Mouse (Mus musculus) 3T3-L1 (cell line): ENCODE measurements around the gene Ngef.
A peak's percentile ranks its signal among the peaks of the same experiment; 100 is the strongest.

Source experiments
- DNase-seq: peaks from one replicate; pipeline ENCODE4 v3.0.0-alpha.2; 2015; ENCODE audit warnings: low read depth, low spot score

Gene Ngef

DNA sequence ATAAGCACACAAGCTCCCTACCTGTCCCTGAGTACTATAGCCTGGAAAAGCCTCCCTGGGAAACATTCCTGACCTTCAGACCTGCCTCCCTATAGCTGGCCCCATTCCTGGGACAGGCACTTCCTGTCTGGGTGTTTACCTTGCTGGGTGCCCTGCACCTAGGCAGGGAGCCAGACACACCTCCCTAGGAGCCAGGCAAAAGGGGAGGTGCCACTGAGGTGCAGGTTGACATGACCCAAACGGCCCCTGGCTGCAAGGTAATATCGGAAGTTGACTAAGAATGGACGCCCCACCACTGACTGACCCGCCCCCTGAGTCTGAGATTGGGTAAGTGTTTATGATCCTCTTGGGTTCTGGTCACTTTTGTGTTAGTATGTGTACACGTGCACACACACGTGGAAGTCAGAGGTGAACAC is at the start of gene Ngef:
Gene Ngef (minus strand): TSS at position 71 of the 416 bp plus-strand sequence.
- no peak for DNase-seq

DNA sequence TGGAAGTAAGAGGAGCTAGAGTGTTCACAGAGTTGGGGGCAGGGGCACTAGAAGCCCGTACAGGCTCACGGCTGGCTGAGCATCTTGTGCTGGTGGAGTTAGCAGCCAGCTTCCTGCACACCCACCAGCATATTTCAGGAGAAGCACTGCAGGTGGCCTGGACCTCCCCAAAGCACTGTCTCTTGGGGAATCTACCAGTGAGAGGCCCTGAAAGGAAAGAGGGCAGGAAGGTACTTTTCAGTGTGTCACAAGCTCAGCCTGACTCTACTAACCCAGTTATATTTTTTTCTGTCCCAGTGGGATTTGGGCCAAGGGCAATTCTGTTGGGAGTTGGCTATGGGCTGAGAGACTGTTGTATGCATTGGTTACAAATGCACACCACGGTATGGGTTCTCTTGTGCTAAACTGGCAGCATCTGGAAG is 48.2 kb upstream of the Ngef start:
- DNase-seq: peak; percentile 46

DNA sequence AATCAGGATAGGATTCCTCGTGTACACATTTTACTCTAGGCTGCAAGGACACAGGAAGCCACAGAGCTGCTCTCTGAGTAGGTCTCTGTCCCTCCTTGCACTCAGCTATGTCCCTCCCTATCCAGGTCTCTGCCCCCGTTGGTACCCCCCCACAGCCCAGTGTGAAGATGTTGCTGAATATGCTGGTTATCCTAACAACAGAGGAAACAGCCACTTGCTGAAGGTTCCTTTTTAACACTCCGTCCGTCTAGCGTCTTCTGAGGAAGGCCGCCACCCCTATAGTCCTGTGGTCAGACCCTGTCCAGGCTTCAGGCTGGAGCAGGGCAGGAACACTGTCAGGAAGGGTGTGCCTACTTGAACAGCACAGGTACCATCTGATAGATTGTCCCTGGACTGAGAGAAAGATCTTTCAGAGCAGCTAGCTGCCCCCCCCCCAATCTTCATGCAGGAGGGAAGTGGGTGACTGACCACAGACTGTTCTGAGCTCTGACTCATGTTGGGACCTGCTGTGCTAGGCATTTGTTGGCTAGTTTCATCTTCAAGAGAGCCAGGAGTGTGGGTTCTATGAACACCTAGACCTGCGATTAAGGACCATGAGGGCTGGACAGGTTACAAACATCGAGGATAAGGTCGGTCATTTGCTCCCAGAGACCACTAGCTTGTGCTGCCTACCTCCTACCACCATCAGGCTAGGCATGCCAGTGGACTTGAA is 47.6 kb upstream of the Ngef start:
- peak; percentile 51 for DNase-seq

DNA sequence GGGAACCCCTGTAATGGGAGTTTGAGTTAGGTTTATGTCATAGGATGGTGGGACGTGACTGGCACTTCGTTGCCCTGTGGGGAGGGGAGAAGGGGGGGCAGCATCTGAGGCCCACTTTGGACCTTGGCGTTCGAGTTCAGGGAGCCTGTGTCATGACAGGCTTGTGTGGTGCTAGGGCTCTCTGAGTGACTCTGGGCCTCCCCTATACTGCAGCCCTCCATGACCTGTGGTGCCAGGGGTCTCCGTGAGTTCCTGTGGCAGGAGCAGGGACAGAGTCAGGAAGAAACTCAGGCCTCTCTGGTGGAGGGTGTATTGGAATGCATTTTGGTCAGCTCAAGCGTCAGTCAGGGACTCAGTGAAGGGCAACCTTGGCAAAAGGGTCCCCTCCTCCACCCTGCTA is 47.0 kb upstream of the Ngef start:
- DNase-seq: no peak

DNA sequence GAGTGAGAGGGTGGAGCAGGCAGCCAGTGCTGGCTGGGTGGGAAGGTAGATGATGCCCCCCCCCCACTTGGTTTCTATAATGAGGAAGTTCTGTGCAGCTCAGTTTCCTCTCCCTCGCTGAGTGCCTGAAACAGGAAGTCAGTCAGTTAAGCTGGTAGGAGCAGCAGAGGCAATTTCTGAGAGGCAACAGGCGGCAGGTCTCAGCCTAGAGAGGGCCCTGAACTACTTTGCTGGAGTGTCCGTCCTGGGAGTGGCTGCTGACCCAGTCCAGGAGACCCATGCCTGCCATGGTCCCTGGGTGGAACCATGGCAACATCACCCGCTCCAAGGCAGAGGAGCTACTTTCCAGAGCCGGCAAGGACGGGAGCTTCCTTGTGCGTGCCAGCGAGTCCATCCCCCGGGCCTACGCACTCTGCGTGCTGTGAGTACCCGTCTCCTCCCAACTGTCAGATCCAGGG is 46.6 kb upstream of the Ngef start, which contains the start of gene Inpp5d:
Gene Inpp5d (plus strand): TSS at position 102 of the 458 bp plus-strand sequence.
- no peak for DNase-seq

DNA sequence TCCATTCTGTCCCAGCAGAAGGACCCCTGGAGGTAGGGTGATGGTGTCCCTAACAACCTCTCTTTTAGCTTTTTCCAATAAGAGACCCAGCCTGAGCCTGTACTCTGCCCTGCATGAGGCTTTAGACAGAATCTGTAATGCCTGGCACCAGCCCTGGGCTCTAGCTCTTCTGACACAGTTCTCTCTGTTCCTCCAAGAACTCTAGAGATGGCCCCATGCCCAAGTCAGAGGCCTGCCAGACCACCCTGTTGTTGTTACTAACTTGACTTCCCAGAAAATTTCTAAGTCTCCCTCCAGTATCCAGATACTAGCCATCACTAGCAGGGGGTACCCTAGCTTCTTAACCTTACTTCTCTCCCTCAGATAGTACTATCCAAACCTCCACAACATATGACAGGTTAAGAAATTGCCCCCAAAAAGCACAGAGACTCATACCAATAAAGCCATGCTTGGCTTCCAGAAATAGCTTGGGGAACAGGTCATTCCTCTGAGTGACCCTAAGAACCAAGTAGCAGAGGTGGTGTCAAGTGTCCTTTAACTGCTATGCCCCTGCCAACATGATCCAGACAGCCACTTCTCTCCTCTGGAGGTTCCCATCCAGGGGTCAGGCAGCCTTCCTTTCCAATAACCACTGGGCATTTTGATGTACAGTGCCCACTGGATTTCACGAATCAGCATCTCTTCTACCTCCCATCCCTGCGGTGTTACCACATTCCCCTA is 41.1 kb upstream of the Ngef start:
- no peak for DNase-seq

DNA sequence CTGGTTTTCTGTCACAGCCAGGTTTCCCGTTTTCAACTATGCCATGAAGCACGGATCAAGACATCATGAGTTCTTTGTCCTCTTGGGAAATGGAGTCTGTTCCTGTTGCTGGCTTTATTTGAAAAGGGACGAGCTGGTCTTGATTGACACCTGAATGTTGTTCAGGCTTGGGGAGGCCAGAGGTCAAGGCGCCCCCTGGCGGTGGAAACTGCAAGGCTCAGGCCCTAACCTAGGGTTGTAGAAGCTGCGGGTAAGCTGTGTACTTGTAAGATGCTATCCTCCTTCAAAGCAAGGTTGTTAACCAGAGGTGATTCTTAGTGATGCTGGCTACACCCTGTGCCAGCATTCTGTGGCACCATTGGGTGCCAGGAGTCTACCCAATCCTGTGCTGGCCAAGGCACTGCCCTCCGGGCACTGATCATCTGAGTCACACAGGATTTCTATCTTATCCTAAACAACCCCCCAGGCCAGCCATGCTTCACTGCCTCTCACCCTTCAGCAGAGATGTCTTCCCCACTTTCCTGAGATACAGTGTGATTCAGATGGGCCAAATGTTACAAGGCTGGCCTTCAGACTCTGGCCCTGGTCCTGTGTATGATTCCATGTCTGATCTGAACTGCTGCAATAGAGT is 34.9 kb upstream of the Ngef start:
- peak; percentile 58 for DNase-seq

DNA sequence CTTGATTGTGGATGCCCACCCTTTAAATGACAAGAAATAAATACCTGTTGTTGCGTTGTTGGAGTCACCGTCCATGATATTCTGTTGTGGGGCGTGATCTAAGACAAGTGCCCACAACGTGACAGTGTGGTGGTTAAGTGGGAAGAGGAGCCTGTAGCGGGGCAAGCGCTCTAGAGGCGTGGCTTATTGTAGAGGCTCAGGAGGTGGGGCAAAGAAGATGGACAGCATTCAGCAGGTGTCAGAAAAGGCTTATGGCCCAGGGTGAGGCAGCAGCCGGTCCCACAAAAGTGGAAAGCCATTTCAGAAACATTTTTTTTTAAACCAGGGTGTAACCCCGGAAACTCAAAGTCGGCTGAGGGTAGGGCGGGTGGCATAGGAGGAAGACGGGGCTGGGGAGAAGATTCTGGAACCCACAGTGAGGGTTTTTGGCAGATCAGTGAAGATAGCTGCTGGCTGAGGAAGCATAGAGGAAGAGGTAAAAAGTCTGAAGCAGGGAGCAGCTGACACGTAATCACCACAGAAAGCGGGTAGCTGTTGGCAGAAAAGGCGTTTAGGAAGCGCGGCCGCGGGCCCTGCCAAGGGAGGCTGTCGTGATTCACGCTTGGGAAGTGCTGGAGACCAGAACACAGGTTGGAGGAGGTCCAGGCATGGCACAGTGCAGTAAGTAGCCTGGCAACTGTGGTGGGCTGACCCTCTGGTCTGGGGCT is 33.9 kb upstream of the Ngef start:
- no peak for DNase-seq

DNA sequence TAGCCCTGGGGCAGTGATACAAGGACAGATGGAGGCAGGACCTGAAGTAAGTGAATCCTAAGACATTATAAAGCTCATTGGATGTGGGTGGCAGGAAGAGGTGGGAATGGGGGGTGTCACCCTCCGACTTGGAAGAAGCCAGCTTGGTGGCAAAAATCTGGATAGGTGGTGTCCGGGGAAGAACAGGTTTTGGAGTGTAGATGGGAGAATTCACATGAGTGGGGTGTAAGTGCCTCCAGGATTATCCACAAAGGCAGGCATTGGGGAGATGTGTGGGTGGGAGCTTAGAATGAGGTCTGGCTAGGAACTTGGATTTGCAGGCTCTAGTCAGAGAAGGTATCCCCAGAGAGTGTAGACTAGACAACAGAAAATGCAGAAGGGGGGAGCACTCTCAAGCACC is 31.6 kb upstream of the Ngef start:
- no peak for DNase-seq

DNA sequence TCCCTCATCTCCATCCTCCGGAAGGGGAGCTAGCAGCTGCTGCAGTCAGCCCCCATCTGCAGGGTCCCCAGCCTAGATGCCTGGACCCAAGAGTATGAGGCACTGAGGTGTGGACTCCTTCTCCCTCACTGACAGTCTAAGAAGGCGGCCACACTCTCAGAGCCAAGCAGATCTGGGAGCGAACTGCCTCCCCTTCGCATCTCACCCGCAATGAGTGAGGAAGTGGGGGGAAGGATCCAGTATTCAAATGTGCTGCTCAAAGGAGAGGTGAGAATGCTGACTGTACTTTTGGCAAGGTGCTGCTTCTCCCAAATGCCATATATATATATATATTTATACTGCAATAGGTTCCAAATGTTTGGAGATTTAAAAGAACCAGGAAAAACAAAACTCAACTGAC is 29.7 kb upstream of the Ngef start:
- no peak for DNase-seq

DNA sequence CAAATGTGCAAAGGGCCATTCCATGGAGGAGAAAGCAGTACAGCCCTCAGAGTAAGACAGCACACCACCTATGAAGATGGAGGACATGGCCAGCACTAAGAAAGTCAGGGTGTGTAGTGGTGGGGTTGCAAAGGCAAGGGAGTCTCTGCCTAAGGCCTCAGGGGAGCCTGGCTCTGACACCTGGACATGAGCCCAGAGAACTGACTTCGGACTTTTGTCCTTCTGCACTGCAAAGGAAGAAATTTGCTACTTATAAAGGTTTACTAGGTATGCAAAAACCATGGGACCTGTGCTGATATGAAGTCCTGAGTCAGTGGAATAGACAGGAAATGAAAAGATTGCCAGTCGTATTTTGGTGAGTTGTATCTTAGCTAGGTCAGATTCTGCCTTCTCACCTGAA is 28.1 kb upstream of the Ngef start:
- DNase-seq: no peak

DNA sequence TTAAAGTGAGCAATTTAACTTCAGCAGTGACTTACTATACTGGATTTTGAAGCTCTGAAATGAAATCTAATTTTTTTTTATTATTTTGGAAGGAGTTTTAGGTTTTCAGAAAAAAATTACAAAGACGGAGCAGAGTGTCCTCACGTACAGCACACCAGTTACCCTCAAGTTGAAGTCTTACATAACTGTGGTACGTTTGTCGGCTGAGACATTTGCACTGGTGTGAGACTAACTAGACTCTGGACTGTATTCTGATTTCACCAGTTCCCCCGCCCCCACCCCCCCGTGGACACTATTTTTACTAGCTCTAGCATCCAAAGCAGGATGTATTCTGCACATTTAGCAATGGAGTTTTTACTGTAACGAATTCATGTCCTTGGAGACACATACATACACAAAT is 26.9 kb upstream of the Ngef start:
- DNase-seq: no peak

DNA sequence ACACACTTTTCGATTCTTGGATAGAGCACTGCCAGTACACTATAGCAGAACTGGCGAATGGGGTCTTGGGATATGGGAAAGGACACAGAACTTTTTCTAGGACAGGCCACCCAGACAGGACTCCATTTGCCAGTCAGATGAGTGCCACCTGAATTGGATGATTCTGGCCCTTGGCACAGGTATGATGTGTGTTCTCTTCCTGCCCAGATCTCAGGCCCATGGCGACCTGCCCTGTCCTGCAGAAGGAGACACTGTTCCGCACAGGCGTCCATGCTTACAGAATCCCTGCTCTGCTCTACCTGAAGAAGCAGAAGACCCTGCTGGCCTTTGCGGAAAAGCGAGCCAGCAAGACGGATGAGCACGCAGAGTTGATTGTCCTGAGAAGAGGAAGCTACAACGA is 21.0 kb upstream of the Ngef start:
- DNase-seq: no peak

DNA sequence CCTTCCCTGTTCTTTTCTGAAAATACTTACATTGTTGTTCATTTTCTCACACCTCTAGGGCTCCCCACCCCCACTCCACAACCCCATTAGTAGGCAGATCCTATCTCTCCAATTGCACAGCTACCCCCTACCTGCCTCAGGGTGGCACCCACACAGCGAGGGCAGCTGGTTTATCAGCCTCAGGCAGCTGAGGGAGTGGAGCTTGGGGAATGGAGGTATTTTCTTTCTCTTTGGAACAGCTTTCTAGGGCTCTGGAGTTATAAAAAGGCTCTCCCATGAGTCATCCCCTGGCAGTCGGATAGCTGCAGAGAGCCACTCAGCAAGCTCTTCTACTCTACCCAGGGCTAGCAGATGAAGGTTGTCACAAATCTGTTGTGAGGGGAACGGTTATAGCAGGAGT is 20.6 kb upstream of the Ngef start:
- DNase-seq: peak; percentile 55

DNA sequence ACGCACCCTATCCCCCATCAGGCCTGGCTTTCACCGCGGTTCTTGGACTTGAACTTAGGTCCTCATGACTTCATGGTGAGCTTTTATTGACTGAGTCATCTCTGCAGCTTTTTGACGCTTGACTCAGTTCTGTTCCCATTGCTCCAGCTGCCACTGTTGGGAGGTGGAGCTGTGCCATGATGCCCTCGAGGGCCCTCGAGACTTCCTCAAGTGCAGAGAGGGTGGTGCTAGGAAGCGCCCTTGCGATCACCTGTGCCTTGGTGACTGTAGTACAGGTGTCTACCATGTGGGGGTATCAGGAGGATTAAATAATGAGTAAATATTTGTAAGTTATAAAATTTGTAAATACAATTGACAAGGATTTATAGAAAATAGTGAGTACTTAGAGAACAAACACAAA is 16.3 kb upstream of the Ngef start:
- peak; percentile 12 for DNase-seq

DNA sequence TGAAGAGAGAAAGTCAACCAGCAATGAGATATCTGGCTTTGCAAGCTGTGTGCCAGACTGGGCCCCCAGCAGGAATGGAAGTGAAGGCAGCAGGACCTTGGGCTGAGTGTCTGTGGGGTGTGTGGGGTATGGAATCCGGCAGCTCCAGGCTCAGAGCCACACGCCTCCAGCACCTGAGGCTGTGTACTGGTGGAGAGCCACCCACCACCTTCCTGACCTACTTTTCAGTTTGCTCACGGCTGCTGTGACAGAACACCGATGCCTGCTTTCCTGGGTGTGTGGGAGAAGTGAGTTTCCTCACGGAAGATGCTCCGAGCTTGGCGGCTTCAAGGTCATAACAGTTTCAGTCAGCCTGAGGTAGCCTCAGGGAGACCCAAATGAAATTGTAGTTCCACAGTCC is 15.5 kb upstream of the Ngef start:
- no peak for DNase-seq

DNA sequence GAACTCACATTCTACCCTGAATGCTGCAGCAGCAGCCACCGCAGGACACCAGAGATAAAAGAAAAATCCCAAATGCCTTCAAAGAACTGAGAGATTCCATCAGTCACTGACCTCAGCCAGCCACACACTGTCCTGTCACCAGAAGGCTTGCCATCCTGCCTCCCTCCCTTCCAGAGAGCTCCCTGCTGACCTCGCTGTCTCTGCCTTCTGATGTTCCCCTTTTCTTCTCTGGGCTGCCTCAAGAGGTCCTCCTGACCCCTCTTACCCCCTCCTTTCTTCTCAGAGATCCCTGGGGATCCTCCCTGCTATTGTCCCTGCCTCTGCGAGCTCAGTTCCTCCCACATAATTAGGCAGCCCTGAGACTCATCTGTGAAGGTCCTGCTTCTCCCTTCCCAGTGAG is 7.2 kb upstream of the Ngef start:
- DNase-seq: no peak

DNA sequence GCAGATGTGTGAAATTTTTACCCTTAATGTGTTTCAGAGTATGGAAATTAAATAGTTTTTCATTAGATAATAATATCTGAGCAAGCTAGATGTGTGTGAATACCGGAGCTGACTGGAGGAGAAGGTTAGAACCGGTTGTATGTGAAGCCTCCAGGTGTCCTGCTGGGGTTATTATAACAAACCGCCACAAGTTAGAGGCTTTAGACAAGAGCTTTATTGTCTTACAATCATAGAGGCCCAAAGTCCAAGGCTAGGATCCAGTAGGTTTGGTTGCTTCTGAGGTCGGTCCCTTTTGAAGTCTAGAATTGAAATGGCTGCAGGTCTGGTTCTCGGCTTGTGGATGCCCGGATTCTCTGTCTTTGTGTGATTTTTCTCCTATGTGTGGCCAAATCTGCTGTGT is 5.3 kb upstream of the Ngef start:
- no peak for DNase-seq

DNA sequence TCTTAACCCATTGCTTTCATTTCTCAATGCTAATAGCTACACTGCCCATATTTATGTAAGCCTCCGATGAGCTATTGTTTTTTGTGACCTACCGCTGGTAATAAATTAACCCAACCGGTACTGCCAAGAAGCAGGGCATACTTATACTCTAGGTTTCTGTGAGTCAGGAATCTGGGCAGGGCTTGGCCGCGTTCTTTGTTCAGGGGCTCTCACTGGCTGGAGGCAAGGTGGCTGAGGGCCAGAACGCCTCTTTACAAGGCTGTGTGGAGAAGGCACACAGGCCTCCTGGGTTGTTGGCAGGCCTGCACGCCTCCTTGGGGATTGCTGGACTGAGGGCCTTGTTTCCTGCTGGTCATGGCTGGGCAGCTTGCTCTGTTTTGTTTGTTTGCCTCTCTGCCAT is 1.1 kb upstream of the Ngef start:
- DNase-seq: no peak

DNA sequence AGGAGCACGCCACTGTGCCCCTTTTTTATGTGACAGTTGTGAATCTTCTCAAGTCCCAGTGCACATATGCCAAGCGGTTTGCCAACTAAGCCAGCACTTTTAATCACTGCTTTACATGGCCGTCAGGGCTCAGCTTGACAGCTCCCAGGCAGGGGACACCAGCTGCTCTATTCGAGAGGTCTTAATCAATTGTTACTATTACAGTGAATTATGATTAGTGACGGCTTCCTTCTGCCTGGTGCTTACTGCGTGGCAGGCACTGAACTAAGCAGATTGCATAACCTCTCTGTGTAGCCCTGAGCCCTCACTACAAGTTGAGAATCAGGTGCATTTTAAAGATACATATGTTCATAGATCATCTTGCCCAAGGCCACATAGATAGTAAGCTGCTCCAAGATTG is 683 bp upstream of the Ngef start:
- DNase-seq: no peak

DNA sequence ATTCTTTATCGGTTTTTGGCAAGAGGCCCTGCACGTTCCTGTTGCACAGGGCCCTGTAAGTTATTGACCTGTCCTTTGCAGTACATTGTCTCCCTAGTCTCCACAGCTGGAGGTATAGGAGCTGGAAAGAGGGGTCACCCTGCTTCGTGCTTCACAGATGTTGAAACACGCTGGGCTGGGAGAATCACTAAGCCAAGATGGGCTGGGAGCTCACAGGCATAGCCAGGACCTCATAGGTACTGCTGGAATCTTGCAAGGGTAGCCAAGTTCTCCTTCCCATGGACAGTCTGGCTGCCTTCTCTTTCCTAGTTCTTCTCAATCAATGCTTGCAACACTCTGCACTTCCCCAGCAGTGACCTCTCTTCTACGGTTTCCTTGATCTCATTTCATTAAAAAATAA is 409 bp downstream of the Ngef start:
- DNase-seq: no peak

DNA sequence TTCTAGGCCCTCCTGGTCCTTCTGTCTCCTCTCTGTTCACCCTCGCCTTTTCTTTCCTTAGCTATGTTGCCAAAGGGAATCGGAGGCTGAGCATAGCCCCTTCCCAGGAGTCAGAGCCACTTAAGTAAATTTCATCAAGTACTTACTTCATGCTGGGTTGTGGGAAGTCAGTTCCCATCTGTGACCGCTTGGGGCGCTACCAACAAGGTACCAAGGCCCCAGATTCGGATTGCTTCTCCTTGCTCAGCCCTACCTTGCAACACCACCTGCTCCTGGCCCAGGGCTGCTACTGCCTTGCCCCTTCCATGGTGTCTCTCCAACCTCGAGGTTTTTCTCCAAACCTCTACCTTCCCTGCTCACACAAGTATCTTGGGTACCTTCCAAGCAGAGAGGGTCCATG is 5.3 kb downstream of the Ngef start:
- DNase-seq: no peak
